Mouse (Mus musculus): ENCODE measurements around the gene Ltbp4.

Gene Ltbp4

GRCm38 (mm10) chr7:27259771-27260170 is 77.7 kb downstream of the Ltbp4 start:
- peak; percentile 65 to 76 for DNase-seq (ENCODE audit: low spot score in 2 of 2)

- peak in 1 of 2 experiments; percentile 65 for DNase-seq (ENCODE audit: low spot score in 2 of 2)
Measured at GRCm38 (mm10) chr7:27259271-27259721, 78.2 kb downstream of the Ltbp4 start.

- peak; percentile 95 for DNase-seq (ENCODE audit: low spot score in 2 of 2)
Measured at GRCm38 (mm10) chr7:27258205-27258899, 79.1 kb downstream of the Ltbp4 start, which contains the start of gene Numbl. Numbl (plus strand) TSS chr7:27258433.

GRCm38 (mm10) chr7:27257852-27258204 is 79.7 kb downstream of the Ltbp4 start:
- peak in 1 of 2 experiments; percentile 49 for DNase-seq (ENCODE audit: low spot score in 2 of 2)

GRCm38 (mm10) chr7:27257046-27257851 is 80.2 kb downstream of the Ltbp4 start:
- DNase-seq (ENCODE audit: low spot score in 2 of 2), result peak; percentile 83 to 86

GRCm38 (mm10) chr7:27255721-27256120 is 81.8 kb downstream of the Ltbp4 start:
- no peak for DNase-seq (ENCODE audit: low spot score in 2 of 2)

All from right cerebral cortex, postnatal 10 days (tissue).